Mouse (Mus musculus): ENCODE results near the gene Slc38a1. TPM values are rescaled to one million over a fixed set of nuclear protein-coding genes. Genes with fewer than 3 reads are reported as not detected.
A peak's percentile ranks its signal among the peaks of the same experiment; 100 is the strongest.

Slc38a1 gene
- total RNA-seq, 2 experiments from 2014 or later = 85.2 to 91.0 TPM

GRCm38 (mm10) chr15:96536412-96536811, 106.3 kb downstream of the Slc38a1 start:
- no peak for DNase-seq (ENCODE audit: extremely low spot score in 1 of 2, low spot score in 2 of 2)
- intact Hi-C loops (cut with DNase I) = no loop called here

DNA sequence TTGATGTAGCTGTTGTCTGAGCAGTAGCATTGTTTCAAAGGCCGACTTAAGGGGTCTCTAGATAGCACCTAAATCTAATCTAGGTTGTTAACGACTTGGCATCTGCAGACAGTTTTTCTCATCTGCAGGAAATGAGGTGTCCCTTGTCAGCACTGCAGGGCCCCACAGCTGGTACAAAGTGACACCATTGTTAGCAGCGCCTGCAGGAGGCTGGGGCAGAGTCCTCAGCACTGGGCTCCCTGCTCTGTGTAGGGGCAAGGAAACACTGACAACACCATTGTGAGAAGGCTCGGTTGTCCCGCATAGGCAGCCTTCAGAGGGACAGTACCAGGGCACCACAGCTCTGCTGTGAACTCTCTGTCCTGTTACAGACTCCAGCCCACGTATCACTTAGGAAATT, 115.0 kb downstream of the Slc38a1 start:
- DNase-seq (ENCODE audit: extremely low spot score in 1 of 2, low spot score in 2 of 2) = no peak
- intact Hi-C loops (cut with DNase I) = no loop called here

GRCm38 (mm10) chr15:96524239-96524738, 118.4 kb downstream of the Slc38a1 start:
- intact Hi-C loops (cut with DNase I) = no loop called here
- peak in 1 of 2 experiments; percentile 24 for DNase-seq (ENCODE audit: extremely low spot score in 1 of 2, low spot score in 2 of 2)

Other genes starting within 250 kb of the Slc38a1 start
- 10 to 100 TPM; 40.8 to 43.0 TPM for gene Scaf11, start 182.1 kb downstream of the Slc38a1 start, total RNA-seq (2021)
- gene Slc38a2, start 56.8 kb upstream of the Slc38a1 start, total RNA-seq (2021) = 10 to 100 TPM; 69.3 to 72.2 TPM